Mouse (Mus musculus) embryo, embryonic 10.5 days (tissue): Measurements from ENCODE around the gene Lxn.
A peak's percentile ranks its signal among the peaks of the same experiment; 100 is the strongest.

Experiments
- DNase-seq: peaks from one replicate; pipeline ENCODE4 v3.0.0-alpha.2; 2015; ENCODE audit warnings: low spot score

The Lxn gene

DNA sequence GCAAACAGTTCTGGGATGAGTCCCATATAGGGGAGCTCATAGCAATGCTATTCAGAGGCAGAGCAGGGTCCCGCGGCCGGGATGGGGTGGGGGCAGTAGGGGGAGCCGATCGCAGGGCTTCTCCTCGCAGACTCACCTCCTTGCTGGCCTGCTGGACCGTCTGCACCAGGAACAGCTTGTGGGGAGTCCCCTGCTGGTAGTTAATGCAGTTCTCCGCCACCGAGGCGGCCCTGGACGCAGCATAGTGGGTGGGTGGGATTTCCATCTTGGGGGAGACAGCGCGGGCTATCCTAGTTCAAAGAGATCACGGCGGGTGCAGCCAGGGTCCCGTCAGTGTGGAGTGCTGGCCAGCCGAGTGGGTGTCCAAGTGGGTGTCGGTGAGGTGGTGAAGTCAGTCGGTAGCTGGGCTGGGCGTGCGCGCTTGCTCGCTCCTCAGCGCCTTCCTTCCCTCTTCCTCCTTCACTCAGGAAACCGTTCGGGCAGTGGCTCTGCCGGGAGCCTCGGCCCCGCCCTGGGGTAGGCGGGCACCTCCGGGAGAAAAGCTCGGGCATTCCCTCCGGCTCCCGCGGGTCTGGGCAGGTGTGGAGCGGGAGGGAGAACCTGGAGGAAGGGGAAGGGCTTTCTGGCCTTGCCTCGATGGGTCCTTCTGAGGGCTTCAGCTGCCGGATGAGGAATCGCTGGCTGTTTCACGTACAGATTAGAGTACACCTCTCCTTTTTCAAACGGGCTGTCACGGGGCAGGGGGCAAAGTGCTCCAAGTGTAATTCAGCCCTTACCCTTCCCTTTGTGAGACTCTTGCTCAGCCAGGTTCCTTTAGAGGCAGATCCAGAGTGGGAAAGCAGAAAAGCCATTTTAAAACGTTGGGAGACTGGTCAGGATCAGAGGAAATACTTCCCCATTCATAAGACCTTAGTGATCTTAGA lies at the start of gene Lxn:
TSS of gene Lxn (minus strand) at position 477 of the 923 bp plus-strand sequence.
- peak; percentile 71 for DNase-seq

- DNase-seq = peak; percentile 92
Measured at GRCm38 (mm10) chr3:67512807-67513206, 49.1 kb upstream of the Lxn start.

GRCm38 (mm10) chr3:67508216-67508892 lies 44.6 kb upstream of the Lxn start:
- DNase-seq = no peak

DNA sequence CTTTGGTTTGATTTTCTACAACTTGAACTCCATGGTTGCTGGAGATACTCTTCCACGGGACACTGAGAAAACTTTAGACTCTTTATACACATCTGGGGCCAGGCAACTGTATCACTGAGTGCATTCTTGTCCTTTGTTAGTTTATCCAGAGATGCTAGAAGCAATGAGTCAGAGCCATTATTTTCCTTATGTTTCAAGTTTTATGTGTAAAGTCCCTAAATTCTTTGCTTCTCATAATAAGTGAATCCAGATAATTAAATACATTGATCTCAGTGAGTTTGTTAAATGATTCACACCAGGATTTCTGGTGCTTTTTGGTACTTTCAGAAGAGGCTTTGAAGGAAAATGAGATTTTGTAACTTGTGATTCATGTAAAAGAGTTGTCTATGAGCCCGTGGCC lies 41.6 kb upstream of the Lxn start:
- no peak for DNase-seq

- DNase-seq = peak; percentile 27
Measured at GRCm38 (mm10) chr3:67503878-67504277, 40.2 kb upstream of the Lxn start.

DNA sequence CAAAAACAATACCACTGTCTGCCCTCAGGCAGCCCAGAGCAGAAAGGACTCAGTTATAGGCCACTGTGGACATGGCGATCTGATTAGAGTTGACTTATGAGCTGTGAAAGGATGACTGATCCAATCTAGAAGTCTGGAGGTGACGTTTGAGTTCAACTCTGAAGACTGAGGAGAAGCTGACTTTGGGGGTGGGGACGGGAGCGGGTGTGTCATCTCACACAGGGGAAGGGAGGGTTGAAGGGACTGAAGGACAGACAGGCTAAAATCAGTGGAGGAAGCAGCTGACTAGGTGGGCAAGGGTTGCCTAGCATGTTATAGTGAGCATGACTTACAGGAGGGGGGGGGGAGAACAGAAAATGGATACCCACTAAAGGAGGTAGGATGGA lies 35.7 kb upstream of the Lxn start:
- DNase-seq = no peak

GRCm38 (mm10) chr3:67498773-67499405 lies 35.2 kb upstream of the Lxn start:
- DNase-seq = no peak

DNA sequence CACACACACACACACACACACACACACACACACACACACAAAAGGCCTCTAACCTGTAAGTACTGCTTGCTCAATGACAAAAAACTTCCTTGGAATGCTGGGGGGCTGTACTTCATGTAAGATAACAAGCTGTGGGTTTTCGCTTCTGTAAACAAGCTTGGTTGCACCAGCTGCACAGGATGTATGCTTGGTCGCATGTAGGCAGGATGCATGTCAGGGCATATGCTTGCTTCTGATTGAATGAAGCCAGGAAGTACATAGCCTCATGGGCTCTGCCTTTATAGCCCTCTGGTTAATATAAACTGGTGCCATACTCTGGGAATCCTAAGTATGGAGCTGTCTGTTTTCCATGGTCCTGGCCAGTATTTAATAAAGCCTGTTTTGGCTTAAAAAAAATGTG lies 34.3 kb upstream of the Lxn start:
- no peak for DNase-seq

GRCm38 (mm10) chr3:67496310-67496709 lies 32.6 kb upstream of the Lxn start:
- DNase-seq = no peak

- DNase-seq = no peak
Measured at GRCm38 (mm10) chr3:67493132-67493531, 29.4 kb upstream of the Lxn start.

DNA sequence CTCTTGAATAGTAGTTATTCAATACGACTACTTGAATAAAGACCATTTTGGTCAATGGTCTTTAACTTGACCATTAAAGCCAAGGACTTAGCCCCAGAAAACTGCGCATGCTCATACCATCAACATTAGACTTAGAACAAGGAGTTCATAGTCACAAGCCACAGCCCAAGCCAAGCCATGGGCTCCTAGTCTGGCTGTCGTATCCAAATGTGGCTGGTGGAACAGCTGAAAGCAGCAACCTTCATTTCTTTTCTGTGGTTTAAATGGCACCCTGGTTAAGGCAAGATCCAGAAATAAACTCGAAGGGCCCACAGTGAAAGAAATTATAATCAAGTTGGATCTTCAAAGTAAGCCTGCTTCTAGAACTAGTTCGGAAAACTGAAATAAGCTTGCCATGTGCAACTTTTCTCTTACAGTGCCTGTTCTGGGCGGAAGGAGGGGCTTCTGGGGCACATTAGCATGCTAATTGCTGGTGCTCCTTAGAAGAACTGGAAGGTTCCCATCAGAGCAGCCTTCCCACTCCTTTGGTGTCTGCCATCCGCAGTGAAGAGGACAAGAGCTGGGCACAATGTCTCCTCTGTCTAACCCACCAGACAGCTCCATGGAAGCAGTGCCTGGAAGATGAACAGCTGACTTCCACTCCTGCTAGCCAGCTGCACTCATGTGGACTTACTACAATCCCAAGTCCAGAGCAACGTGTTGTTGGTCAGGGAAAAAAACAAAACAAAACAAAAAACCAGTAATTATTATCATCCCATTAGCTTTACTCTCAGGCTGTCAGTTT lies 28.6 kb upstream of the Lxn start:
- no peak for DNase-seq

GRCm38 (mm10) chr3:67490156-67490555 lies 26.4 kb upstream of the Lxn start:
- no peak for DNase-seq

GRCm38 (mm10) chr3:67485233-67485632 lies 21.5 kb upstream of the Lxn start:
- DNase-seq = no peak

- DNase-seq = no peak
Measured at GRCm38 (mm10) chr3:67482400-67482799, 18.7 kb upstream of the Lxn start.

- DNase-seq = no peak
Measured at GRCm38 (mm10) chr3:67479806-67480205, 16.1 kb upstream of the Lxn start.

DNA sequence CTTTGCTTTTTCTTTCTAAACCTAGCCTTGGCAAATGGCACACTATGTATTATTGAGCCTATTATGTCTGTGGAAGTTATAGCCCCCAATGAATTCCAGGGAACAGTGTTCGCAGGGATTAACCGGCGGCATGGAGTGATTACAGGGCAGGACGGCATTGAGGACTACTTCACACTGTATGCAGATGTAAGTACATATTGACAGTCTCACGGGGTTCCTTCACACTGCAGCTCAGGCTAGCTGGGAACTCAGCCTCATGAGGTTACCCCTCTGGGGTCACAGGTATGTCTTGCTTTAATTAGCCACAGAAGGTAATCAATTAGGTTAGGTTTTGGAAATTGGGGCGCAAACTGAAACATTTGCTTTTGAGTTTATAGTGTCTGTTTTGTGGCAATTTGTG lies 9.7 kb upstream of the Lxn start:
- no peak for DNase-seq

- no peak for DNase-seq
Measured at GRCm38 (mm10) chr3:67471408-67472127, 7.8 kb upstream of the Lxn start.

GRCm38 (mm10) chr3:67467281-67467680 lies 3.6 kb upstream of the Lxn start:
- no peak for DNase-seq

- DNase-seq = no peak
Measured at GRCm38 (mm10) chr3:67466576-67466975, 2.9 kb upstream of the Lxn start.

GRCm38 (mm10) chr3:67463001-67463400 lies 725 bp downstream of the Lxn start:
- DNase-seq = peak; percentile 46

- DNase-seq = peak; percentile 18
Measured at GRCm38 (mm10) chr3:67462578-67462977, 1.1 kb downstream of the Lxn start.
